Mouse (Mus musculus) urinary bladder, postnatal 36 days (tissue): Measurements from ENCODE around the gene Rasal1.

ENCODE experiments used
- DNase-seq, 2 experiments: peaks; one replicate each; pipeline ENCODE4 v3.0.0; 2022; ENCODE audit warnings: low spot score in 2 of 2, mixed read lengths in 1 of 2

Rasal1 gene

DNA sequence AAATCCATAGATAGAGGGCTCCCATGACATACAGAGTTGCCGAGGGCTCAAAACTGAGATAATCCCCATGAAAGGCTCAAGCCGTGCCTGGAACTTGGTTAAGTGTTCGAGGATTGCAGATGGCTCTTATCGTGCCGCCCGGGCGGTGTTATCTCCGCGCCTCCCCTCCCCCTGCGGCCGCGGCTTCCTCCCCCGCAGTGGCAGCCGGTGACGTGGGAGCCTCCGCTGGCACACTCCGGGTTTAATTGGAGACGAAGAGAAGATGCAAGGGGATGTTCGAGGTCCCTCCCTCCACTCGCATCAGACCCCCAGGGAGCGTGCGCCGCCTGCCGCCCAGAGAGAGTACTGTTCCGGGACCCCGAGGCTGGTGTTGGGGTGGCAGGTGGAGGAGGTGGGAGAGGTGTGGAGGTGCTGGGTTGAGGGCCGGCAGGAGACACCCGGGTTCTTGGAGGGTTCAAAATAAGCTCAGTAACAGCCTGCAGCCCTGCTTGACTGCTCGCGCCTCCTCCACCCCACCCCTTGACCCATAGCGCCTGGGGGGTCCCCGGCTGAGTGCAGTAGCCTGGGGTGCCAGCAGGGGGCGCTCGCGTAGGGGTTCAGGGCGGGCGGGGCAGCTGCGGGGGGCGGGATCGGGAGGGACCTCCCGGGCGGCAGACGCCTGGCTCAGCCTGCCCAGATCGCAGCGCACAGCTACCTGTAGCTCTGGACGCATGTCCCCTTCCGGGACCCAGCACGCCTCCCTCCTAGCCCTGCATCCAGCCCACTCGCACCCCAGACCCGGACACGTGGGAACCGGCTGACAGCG is at the start of gene Rasal1:
Gene Rasal1 (plus strand): TSS at position 244 of the 805 bp plus-strand sequence.
- peak in 1 of 2 experiments; percentile 15 for DNase-seq

DNA sequence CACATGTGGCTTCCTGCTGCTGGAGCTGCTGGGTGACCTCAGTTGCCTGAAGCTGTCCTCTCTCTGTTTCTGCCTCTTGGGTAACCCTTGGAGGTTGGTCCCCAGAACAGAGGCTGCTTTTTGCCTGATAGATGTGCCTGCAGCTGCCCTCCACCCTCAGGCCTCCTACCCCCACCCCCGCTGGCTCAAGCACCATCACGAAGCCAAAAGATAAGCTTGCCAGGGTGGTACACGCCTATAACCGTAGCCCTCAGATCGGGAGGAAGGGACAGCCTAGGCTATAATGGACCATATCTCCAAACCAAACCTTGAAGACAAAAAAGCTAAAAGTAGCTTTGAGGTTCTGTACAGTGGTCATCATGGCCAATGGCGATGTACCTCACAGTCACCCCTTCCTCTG is 49.0 kb upstream of the Rasal1 start:
- DNase-seq: no peak

DNA sequence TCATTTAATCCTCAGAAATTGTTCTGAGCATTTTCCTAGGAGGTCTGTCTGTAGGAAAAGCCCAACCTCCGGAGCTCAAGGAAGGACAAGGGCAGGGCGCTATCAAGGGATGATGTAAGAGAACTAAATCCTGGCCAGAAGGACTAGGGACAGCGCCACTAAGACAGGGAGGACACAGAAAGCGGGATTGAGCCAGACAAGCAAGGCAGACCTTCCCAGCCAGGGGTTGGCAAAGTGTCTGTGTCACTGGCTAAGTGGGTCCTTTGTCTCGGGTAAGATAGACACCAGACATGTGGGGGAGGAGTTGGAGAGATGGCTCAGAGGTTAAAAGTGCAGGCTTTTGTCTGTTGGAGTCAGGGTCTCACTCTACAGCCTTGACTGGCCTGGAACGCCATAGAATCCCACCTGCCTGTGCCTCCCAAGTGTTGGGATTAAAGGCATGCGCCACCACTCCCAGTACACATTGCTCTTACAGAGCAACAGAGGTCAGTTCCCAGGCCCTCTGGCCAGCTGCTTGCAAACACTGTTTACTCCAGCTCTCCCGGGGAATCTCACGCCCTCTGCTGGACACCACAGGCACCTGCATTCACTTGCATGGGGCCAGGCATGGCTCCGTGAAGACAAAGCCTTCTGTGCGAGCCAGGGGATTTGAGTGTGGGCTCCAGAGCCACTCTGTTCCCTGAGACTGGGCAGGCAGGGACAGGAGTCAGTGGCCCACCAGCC is 47.5 kb upstream of the Rasal1 start:
- DNase-seq: no peak

DNA sequence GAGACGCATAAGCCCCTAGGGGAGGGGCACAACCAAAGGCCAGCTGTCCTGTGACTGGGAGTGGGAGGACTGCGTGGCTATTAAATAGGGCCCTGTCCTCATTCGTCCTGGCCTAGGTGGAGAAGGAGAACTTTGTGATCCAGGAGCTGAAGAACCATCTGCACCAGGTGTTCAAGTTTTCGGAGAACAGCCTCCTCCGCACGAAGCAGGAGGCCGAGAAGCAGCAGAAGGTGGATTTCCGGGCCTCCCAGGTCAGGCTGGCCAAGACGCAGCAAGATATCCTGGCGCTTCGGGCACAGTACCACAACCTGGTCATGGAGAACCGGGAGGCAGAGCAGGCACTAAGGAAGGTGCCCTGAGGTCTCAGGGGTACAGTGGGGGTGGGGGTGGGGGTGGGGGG is 46.4 kb upstream of the Rasal1 start:
- DNase-seq: no peak

DNA sequence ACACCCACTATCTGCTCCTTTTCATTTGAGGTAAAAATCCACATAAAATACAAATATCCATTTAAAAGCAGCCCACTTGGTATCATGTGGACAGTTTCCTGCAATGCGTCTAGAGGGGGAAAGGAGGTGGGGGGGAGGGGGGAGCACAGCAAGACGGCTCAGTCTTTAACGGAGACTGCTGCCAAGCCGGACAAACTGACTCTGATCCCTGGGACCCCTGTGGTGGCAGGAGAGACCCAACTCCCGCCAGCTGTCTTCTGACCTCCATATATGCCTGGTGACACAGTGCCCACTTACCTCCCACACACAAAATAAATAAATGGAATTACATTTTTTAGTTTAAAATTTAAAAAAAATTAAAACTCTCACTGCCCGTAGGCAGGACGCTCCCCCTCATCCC is 45.1 kb upstream of the Rasal1 start:
- no peak for DNase-seq

DNA sequence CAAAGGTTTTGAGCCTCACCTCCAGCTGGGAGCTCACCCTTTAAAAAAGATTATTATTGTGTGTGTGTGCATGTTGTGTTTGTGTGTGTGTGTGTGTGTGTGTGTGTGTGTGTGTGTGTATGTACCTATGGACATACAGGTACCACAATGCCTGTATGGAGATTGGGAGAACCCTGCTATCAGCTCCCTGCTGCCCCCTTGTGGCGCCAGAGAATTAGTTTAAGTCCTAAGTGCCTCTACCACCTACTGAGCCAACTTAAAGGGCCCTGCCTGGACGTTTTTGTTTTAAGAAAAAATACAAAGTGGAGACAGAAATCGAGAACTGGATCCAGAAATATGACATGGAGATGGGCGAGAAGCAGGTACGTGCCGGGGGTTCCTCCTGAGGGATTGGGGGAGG is 43.8 kb upstream of the Rasal1 start:
- peak; percentile 66 to 81 for DNase-seq

DNA sequence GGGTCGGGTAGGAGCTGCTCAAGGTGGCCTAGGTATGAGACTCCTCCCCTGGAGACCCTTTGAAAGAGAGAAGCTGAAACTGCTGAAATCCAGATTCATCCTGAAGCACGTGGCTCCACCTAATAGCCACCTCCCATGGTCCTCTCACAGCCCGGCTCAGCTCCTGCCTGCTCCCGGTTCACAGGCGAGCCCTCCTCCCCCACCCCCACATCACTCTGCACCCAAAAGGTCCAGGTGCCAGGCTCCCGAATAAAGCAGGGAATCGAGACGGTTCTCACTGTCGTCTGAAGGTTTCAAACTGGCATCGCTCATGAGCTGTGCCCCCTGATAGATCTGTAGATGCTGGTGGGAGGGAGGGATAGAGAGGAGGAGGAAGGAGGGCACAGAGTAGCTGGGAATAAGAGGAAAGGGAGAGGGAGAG is 43.4 kb upstream of the Rasal1 start:
- no peak for DNase-seq

DNA sequence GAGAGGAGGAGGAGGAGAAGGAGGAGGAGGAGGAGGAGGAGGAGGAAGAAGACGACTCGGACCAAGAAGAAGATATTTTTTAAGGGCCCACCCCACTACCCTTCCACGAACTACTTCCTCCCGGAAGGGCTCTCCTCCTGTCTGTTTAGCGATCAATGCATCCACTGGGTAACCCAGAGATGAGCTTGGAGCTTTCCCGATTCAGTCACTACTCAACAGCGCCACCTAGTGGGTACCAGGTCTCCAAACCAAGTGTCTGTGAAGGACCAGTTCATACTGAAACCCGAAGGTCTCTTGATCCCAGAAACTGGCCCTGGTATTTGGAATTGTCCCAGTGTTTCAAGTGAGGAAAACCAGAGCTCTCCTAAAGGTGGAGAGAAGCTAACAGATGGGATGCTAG is 42.9 kb upstream of the Rasal1 start:
- DNase-seq: peak; percentile 86 to 88

DNA sequence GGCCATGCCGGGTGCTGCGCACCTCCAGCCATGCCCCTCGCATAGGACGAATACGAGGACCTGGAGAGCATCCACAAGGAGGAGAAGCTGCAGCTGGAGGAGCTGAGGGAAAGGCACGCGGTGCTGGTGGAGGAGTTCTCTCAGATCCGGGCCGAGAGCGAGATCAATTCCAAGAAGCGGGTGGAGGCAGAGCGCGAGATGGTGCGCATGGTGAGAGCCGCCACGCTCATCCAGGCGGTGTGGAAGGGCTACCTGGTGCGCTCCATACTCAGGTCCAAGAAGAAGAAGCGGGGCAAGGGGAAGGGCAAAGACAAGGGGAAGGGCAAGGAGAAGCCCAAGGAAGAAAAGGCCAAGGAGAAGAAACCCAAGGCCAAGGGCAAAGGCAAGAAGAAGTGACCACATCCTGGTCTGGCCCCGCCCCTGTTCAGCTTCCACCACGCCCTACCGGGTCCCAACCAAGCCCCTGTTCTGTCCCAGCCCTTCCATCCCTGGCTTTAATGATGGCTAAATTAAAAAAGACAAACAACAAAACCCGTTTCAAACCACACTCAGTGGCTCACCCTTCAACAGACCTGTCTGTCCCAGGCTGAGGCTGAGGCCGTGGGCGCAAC is 41.9 kb upstream of the Rasal1 start:
- no peak for DNase-seq

DNA sequence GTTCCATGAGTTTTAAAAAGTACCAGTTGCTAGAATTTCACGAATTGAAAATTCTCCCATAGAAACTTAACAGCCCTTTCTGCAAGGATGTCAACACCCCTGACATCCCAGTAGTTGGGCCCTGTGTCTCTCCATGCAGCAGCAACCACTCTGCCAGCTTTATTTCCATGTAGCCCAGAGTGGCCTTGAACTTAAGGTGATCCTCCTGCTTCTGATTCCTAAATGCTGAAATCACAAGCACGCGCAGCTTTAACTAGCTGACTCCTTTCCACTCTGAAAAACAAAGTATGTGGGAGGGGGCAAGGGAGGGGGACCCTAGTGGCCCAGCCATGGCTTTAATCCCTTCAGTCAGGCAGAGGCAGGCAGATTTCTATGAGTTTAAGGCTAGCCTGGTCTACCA is 41.3 kb upstream of the Rasal1 start:
- no peak for DNase-seq

DNA sequence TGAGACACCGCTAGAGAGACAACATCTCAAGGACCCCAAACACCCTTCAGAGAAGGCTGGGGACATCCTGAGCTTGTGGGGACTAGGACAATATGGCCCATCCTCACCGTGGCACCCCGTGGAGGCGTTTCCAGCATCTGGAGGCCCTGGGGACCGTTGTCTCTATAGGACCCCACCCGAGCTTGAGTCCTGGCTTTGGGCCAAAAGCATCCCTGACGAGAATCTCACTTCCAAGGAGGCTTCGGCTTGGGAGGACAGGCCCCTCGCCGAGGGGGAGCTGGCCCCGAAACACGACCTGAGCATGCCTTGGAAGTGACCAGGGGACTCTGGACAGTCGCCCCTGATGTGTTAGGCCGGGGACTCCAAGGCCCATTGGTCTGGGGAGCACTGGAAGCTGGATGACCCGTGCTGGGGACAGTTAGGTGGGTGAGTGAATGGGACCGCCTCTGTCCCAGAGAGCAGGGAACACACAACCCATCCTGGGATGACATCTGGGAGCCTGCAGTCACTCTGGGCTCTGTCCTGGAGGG is 39.3 kb upstream of the Rasal1 start:
- DNase-seq: no peak

DNA sequence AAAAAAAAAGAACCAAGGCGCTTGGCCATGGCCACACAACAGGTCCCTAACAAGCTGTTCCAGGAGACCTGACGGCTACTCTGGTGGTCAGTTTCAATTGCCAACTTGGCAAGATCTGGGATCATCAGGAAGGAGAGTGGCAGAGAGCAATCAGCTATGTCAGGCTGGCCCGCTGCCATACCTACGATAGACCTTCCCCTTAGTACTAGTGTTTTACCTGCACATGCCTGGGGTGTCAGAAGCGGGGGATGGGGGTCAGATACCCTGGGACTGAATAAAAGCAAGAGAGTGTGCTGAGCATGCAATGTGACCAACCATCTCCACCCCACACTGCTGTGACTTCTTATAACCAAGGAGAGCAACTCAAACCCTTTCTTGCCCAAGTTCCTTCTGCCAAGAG is 37.7 kb upstream of the Rasal1 start:
- DNase-seq: no peak

DNA sequence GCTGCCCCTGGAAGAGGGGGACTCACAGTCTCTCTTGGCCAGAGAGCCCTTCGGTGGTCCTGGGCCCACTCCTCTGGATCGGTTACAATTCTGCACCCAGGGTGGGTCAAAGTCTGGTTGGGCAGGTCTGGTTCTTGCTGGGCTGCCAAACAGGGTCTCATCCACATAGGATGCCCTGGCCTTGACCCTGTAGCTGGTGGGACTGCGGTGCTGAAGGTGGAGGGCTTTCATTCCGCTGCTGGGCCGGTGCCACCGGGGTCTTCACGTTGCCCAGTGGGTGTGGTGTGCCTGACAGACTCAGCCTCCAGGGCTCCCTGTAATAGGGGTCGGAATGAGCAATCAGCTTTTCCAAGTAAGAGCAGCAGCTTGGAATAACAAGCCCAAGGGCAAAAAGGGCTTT is 37.2 kb upstream of the Rasal1 start:
- DNase-seq: no peak

DNA sequence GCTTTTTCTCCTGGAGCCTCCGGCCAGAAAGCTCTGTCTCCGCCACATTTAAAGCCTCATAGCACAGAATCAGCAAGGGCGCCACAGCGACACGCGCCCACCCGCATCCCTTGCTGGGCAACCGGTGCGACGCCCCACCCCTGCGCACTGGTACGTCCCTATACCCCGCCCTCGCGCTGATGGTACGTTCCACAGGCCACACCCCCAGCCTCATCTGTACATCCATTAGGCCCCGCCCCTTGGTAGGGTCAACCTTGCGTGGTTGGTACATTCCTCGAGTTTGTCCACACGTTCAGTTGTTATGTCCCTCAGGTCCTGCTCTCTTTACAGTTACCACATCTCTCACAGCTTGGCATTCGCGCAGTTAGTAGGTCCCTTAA is 36.2 kb upstream of the Rasal1 start, which contains the start of the genes Rita1 and Ddx54:
Gene Rita1 (minus strand): TSS at position 148 of the 380 bp plus-strand sequence.
Gene Ddx54 (plus strand): TSS at position 298 of the 380 bp plus-strand sequence.
- peak; percentile 96 for DNase-seq

DNA sequence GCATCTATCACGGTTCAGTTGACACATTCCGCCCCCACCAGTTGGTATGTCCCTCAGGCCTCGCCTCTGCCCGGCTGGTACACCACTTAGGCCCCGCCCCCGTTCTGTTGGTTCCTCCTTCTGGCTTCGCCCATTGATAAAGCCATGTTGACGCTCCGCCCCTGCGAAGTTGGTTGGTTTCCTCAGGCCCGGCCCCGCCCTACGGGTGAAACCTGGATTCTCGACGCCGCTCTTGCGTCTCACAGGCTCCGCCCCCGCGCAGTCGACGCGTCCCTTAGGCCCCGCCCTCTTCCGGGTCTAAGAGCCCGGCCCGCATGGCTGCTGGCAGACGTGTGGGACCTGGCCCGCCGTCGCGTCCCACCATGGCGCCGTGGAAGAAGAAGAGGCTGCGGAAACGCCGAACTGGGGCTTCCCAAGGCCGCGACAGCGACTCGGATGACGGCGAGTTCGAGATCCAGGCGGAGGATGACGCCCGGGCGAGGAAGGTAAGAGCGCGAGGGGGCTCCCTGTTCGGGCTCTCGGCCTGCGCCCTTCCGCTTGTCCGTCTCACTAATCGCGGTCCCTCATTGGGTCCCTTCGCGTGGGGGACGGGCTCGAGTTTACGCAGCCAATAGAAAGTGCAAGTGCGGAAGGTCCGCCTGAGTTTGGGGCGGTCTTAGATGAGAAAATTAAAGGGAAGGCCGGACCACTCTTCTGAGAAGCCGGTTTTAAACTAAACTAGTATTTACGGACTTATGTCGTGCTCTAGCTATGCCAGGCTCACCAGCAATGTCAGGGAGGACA is 35.6 kb upstream of the Rasal1 start:
- DNase-seq: peak; percentile 100

DNA sequence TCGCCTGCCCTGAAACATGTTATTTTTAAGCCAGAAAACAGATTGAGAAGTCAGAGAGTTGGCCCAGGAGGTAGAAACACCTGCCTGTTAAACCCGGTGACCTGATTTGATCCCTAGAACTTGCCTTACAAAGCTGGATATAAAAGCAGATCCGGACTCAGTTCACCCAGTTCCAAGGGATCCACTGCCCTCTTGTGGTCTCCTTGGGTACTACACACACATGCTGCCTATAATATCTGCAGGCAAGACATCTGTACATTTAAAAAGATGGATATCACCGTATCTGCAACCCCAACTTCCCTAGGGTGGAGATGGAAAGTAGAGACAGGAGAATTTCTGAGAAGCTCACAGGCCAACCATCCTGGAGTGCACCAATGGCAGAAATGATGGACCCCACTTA is 32.7 kb upstream of the Rasal1 start:
- no peak for DNase-seq

DNA sequence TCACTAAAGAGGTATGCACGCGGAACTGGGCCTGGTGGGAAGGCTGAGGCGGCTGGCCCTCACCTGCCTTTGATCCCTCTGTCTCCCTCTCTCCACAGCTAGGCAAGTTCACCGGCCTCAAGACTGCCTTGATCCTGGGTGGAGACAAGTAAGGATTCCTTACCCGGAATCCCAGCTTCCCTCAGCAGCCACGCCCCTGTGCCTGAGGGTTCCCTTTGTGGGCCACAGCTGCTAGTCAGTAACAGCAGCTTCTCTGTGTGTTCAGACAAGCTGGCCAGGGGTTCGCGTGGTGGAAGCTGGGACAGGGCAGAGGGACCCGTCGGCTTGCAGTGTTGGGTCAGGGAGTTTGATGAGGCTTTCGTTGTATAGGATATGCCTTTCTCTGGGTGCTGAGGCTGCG is 29.8 kb upstream of the Rasal1 start:
- no peak for DNase-seq

DNA sequence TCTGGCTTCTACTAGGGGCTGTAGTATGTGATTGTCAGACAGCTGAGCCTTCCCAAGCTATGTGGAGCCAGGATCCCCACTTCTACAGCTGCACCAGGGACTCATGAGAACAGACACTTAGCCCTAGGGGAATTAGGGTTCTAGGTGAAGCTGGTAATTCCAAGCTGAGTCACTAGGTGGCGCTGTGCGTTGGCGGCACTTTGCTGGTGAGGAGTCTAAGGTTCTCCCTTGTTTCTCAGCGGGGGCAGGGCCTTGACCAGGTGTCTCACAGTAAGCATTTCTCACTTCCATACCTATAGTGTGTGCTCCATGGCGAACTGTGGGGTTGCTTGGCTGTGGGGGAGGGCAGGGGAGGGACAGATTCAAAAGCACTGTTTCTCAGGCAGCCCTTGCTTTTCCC is 29.4 kb upstream of the Rasal1 start:
- DNase-seq: no peak

DNA sequence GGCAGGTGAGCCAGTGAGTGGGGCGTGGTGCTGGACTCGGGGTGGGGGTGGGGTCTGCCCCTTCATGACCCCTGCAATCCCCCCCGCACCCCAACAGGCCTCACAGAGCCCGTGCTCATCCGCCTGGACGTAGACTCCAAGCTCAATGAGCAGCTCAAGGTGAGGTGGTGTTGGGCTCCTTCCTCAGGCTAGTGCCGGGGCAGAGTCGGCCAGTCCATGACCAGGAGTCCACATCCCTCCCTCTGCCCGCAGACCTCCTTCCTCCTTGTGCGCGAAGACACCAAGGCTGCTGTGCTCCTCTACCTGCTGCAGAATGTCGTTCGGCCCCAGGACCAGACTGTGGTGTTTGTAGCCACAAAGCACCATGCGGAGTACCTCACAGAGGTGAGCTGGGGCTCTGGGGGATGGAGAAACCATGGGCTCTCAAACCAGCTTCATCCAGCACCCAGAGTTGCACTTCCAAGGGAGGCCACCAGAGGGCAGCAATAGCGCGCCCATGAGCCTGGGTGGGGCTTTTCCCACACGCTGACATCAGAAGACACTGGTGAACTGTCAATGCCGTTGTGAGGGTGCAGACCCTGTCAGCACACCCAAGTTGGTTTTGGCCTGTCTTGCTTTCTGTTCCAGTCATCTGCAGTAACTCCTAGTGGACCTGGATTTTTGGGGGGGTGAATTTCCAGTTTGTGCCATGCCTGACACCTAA is 28.1 kb upstream of the Rasal1 start:
- DNase-seq: peak; percentile 65 to 72

DNA sequence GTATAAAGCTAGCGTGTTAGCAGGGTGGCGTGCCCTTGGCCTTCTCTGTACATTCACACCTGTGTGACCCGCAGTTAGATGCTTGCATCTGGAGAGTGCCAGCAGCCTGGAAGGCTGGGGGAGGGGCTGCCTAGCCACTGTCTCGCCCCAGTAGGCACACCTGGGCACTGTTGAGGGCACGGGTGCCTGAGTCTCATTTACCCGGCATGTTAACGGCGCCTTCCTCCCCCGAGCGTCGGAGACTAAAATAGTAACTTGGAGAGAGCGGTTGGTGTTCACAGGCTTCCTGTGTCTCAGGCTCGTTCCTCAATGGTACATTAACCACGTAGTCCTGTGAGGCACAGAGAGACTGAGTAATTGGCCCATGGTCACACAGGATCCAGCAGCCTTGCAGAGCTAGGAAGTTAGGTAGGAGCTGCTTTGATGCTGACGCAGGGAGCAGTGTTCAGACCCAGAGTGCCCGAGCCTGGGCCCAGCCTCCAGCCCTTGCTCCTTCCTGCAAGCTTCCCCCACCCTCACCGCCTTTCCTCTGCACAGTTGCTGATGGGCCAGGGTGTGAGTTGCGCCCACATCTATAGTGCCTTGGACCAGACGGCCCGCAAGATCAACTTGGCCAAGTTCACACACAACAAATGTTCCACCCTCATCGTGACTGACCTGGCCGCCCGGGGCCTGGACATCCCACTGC is 27.4 kb upstream of the Rasal1 start:
- no peak for DNase-seq

DNA sequence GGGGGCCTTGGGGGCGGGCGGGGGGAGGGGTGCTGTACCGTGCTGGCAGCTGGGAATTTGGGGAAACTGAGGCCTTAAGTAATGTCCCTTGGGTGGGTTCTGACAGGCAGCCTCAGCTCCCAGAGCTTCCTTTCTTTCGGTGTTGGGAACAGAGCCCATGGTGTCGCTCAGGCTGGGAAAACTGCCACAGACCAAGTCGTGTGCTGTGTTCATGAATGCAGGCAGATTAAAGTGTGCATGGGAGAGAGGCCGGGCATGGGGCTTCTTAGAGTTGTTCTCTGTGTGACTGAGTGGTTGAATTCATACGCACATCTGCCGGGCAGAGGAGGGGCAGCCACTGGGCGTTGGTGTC is 26.8 kb upstream of the Rasal1 start:
- DNase-seq: no peak
